Mouse (Mus musculus) gastrocnemius, adult 18-20 months (tissue): ENCODE measurements around the gene Lgr6. TPM values are rescaled to one million over a fixed set of nuclear protein-coding genes. Genes with fewer than 3 reads are reported as not detected.

ENCODE experiments used
- DNase-seq: peaks from one replicate; pipeline ENCODE4 v3.0.0; 2021; ENCODE audit warnings: low spot score
- total RNA-seq, 2 experiments: library from RNA; stranded (reverse); gene quantifications; 2 replicates each; pipeline ENCODE4 v1.2.3; 2021

Gene Lgr6
- total RNA-seq, 2 experiments from 2014 or later = 0.11 to 0.57 TPM

DNA sequence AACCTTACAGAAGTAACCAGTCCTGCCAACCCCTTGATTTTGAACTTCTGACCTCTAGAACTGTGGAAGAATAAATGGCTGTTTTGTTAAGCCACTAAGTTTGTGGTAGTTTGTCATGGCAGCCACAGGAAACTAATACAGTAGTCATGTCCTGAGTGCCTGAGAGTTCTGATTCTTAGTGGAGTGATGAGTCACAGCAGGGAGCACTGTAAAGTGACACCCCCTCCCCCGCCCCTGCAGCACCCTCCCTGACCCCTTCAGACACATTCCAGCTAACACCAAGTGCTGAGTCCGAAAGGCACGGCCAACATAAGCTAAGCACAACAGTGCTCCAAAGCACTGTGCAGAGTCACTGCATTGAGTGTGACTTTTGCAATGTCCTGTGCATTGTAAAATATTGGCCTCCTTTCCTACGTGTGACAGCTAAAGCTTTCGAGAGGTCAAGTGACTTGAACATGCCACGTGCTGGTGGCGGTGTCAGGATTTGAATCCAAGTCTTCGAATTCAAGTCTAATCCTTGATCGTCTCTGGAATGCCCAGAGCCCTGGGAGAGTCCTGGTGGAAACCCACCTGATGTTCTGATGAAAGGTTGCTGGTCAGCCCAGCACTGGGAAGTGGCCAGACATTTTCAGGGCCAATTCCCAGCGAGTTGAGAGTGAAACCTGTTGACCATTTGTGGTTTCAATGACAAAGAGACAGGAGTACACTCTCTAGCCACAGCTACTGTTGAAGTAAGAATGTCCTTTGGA is 88.0 kb downstream of the Lgr6 start:
- DNase-seq = no peak

DNA sequence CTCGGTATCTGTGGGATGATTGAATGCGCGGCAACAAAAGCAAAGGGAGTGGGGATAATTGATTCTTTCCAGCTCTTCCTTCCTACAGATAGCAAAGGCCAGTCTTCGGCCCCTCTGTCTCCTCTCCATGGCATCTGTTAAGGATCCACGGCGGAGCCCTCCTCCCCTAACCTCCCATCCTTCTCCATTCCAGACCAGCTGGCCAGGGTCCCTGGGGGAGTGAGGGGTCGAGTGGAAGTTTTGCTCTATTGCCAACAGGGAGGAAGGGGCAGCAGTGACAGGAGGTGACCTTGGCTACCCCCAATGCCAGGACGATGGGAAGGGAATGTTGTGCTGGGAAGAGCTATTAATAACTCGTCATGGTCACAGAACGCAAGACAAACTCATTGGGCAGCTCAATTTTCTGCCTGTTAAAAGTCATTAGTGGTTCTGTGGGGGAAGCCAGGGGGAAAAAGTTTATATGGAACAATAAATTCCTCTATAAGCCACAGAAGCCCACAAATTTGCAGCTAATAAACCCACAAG is 90.1 kb downstream of the Lgr6 start:
- DNase-seq = no peak

GRCm38 (mm10) chr1:135012472-135012871 is 92.6 kb downstream of the Lgr6 start:
- DNase-seq = no peak

- DNase-seq = no peak
Measured at GRCm38 (mm10) chr1:135011912-135012311, 93.2 kb downstream of the Lgr6 start.

DNA sequence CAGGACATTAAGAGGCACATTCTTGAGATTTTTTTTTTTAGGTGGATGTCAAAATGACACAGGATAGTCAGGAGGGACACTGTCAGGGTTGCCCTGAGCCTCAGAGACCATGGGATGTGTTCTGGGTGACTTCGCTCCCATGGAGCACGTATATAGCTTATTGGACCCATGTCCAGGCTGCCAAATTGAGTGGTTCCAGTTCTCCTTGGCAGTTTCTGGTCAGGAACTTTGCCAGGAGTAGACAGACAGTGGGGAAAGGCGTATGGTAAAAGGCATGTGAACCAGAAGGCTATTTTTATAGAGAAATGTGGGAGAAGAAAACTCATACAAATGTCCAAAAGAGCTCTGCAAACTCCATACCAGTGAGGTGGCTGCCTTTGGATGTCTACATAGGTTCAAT is 95.2 kb downstream of the Lgr6 start:
- no peak for DNase-seq

- DNase-seq = no peak
Measured at GRCm38 (mm10) chr1:135005696-135006095, 99.4 kb downstream of the Lgr6 start.

- no peak for DNase-seq
Measured at GRCm38 (mm10) chr1:135003346-135003745, 101.7 kb downstream of the Lgr6 start.

- DNase-seq = no peak
Measured at GRCm38 (mm10) chr1:135000527-135000926, 104.5 kb downstream of the Lgr6 start.

DNA sequence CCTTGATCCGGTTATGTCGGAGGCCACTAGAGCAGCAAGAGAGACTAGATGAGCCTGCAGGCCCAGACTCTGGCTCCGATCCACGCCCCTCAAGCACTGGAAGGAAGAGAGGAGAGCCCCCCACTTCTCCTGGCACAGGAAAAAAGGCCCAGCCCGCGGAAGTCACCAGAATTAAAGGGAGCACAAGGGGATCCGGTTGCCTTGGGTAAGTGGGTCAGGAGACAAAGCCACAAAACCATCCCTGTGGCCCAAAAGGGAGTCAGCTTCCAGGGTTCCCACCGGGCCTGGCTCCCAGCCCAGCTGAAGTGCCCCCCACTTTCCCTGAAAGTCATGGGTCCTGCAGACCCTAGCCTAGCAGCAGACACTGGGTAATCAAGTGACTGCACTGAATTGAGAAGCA is 106.8 kb downstream of the Lgr6 start:
- DNase-seq = no peak

DNA sequence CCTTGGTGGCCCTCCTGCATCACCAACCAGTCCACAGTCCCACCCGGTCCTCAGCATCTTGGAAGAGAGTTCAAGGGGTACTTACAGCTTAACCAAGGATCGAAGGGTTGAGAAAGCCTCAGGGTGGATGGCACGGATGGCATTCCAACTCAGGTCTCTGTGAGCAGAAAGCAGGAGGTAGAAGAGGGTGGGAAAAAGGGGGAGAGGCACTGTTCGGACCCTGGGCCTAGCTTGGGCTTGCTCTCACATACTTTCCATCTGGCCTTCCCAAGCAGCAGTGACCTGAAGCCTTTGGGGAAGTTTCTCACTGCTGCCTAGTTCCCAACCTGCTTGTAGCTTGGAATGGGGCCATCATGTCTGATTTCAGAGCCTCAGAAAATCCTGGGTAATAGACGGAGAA is 107.5 kb downstream of the Lgr6 start:
- DNase-seq = no peak

DNA sequence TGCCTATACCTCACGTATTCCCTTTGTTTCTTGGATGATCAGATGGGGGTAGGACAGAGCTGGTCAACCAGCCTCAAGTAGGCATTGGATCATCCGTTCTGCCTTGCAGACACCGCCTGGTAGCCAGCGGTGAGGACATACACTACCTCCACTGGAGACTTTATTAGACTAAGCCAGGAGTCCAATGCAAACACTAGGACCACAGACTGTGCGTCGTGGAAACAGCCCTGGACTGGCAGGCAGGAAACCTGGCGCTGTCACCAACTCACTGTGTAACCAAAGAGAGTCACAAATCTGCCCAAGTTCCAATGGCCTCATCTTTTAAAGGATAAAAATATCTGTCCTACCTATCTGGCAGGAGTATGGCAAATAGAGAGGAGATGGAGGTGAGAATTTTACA is 108.6 kb downstream of the Lgr6 start:
- DNase-seq = no peak

- DNase-seq = no peak
Measured at GRCm38 (mm10) chr1:134995954-134996353, 109.1 kb downstream of the Lgr6 start.

- no peak for DNase-seq
Measured at GRCm38 (mm10) chr1:134995437-134995836, 109.6 kb downstream of the Lgr6 start.

DNA sequence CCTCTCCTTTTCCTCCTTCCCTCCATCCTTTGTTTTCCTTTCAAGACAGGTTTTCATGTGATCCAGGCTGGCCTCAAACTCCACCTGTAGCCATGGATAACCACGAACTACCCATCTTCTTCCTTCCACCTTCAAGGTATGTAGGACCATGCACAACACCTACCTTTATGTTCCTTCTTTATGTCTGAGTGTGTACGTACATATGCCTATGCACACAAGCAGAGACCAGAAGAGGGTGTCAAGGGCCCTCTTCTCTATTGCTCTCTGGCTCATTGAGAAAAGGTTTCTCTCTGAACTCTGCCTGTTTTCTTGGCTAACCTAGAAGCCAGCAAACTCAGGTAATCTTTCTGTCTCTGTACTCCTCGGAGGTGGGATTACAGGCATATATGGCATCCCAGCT is 110.3 kb downstream of the Lgr6 start:
- DNase-seq = no peak

GRCm38 (mm10) chr1:134992046-134992645 is 112.9 kb downstream of the Lgr6 start:
- no peak for DNase-seq

DNA sequence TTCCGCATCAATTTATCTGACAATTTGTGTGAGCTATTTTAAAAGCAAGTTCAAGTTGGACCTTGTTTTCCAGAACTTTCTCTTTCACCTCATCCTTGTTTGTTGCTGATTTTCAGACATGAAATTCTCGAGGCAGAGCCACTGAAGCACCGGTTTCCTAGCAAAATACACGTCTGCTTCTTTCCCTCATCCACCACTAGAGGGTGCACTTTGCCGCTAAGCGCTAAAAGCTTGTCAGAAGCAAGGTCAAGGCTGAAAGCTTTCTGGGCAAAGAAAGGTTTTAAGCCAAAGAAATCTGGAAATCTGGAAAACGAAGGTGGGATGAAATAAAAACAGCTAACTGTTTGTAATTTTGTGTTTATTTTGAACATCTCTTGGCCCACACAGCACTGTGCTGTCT is 115.7 kb downstream of the Lgr6 start:
- peak; percentile 83 for DNase-seq

GRCm38 (mm10) chr1:134987962-134988341 is 117.1 kb downstream of the Lgr6 start:
- DNase-seq = no peak

GRCm38 (mm10) chr1:134987173-134987961 is 117.7 kb downstream of the Lgr6 start:
- peak; percentile 44 for DNase-seq

DNA sequence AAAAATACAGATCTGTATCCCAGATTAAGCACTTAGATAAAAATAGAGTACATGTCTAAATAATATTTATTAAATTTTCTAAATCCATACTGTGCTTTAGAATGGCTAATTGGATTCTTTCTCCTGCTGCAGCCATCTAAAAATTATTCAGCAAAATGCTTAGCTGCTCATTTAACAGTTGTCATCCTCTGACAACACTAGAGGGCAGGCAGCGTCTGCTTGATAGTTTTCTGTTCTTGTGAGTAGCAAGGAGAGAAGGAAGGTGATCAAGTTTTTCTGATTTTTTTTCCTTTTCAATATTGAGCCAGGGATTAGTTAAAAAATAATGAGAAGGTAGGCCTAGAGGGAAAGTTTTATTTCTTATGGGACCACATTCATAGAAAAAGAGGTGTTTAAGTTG is 132.2 kb downstream of the Lgr6 start:
- DNase-seq = no peak

DNA sequence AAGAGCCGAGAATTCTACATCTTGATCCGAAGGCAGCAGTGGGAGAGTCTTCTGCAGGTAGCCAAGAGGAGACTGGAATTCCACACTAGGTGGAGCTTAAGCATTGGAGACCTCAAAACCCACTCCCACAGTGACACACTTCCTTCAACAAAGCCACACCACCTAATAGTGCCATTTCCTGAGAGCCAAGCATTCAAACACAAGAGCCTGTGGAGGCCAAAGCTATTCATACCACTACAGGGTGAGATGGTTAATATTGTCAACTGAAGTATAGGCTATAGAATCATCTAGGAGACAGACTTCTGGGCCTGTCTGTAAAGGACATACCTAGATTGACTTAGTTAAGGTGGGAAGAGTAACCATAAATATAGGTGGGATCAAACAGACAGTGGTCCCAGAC is 139.6 kb downstream of the Lgr6 start:
- DNase-seq = no peak

DNA sequence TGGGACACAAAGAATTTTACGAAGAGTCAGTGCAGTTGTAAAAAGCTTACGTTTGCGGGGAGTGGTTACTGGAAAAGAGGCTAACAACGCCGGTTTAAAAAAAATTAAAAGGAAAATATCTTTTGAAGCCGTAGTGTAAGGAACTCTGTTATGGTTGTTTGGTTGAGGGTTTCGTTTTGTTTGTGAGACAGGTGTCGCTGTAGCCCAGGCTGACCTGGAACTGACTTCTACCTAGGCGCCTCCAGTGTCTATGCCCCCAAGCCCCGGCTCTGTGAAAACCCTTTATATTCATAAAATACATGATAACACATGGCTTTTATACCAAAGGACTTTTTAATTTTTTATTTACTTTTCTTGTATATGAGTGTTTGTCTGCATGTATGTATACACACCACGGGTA is 142.3 kb downstream of the Lgr6 start:
- DNase-seq = no peak

DNA sequence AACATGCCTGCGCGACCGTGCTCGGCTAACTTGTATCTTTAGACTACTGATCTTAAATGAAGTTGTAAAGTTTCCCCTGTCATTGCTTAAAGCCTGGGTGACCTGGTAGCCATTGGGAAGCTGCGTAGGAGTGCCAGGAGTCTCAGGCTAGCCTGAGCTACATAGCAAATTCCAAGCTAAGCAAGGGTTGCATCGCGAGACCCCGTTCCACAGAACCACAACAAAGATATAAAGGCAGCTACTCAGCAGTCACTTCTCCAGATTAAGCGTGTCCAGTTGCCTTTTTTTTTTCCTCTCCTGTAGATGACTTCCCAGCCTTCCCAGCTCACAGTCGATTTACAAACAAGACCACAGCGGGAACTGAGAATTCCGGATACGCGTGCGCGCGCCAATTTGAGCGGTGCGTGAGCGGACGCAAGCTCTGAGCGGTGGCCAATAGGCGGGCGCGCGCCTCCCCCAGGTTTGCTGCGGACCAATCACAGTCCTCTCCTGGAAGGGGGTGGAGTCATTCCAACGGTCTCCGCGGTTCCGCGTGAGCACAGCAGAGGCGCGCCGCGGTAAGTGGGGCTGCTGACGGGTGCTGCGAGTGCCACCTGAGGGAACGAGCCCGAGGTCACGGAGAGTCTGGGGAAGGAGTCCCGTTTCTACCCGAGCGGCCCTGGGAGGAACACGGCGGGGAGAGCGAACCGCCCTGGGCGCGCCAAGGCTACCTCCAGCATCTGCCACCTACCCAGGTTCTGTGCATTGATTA is 142.8 kb downstream of the Lgr6 start, which contains the start of gene Ube2t:
Gene Ube2t (plus strand): TSS at position 513 of the 751 bp plus-strand sequence.
- DNase-seq = peak; percentile 96
